Mouse (Mus musculus) intestine, embryonic 15.5 days (tissue): ENCODE results near the gene Rhoa. TPM values are rescaled to one million over a fixed set of nuclear protein-coding genes. Genes with fewer than 3 reads are reported as not detected.
"Not testable (repeated sequence)": the region's sequence is repeated elsewhere in the genome, so short reads cannot be mapped to it uniquely, and the experiment has no call there.

Experiments
- ATAC-seq: fragments of 200-750 bp; cut with Nextera tagmentation; 2 replicates; pipeline ENCODE4 v1.8.0; 2017; ENCODE audit warnings: moderate TSS enrichment, moderate library complexity
- H3K27ac ChIP-seq: fragments of 300-500 bp; sonication (generic); 2 replicates; pipeline ENCODE4 v1.5.1; 2015; ENCODE audit warnings: mild to moderate bottlenecking, inconsistent platforms
- H3K27me3 ChIP-seq: fragments of 300-500 bp; sonication (generic); replicated peaks from 2 replicates; pipeline ENCODE4 v1.6.1; 2015; ENCODE audit warnings: inconsistent platforms
- H3K36me3 ChIP-seq: fragments of 300-500 bp; sonication (generic); 2 replicates; pipeline ENCODE4 v1.6.1; 2015; ENCODE audit warnings: inconsistent platforms
- H3K4me1 ChIP-seq: fragments of 300-500 bp; sonication (generic); replicated peaks from 2 replicates; pipeline ENCODE4 v1.6.1; 2015; ENCODE audit warnings: inconsistent platforms
- H3K4me2 ChIP-seq: fragments of 300-500 bp; sonication (generic); replicated peaks from 2 replicates; pipeline ENCODE4 v1.6.1; 2015; ENCODE audit warnings: mild to moderate bottlenecking, inconsistent platforms
- H3K4me3 ChIP-seq: fragments of 300-500 bp; sonication (generic); replicated peaks from 2 replicates; pipeline ENCODE4 v1.5.1; 2015; ENCODE audit warnings: inconsistent platforms
- H3K9ac ChIP-seq: fragments of 300-500 bp; sonication (generic); 2 replicates; pipeline ENCODE4 v1.6.1; 2015; ENCODE audit warnings: inconsistent platforms
- H3K9me3 ChIP-seq: fragments of 300-500 bp; sonication (generic); 2 replicates; pipeline ENCODE4 v1.6.1; 2016; ENCODE audit warnings: inconsistent platforms
- WGBS: fragments of 180-500 bp; shearing (Covaris S2); methylation state at CpG from one replicate; pipeline ENCODE4 v1.1.7; 2015; 5-methylcytosine and 5-hydroxymethylcytosine counted together
- polyA plus RNA-seq: library from polyadenylated mRNA; unstranded; fragments of >200 nt; fragmentation: Nextera tagmentation; extraction: Ambion mirVana; gene quantifications from 2 replicates; pipeline ENCODE4 v1.2.1, GENCODE M21; 2015

Gene Rhoa
- polyA plus RNA-seq, 1 experiment from 2014 or later: 453 TPM

GRCm38 (mm10) chr9:108296453-108297355 is 9.2 kb upstream of the Rhoa start, which contains the start of gene Amt:
Amt (plus strand) TSS chr9:108296853.
- ATAC-seq: peak; percentile 89
- Histone ChIP-seq H3K36me3 (no peaks in the 10 kb centered on the region), H3K4me2 (peak within 1 kb of the TSS; percentile 43), H3K9me3 (no peaks in the 10 kb centered on the region), H3K4me1 (peaks cover 3% of the 10 kb centered on the region; the same call in 1 of the 2 replicates), H3K4me3 (peak within 1 kb of the TSS; percentile 18), H3K27ac (peak within 1 kb of the TSS; percentile 82), H3K27me3 (no peaks in the 10 kb centered on the region), H3K9ac (peak within 1 kb of the TSS; percentile 42; the same call in 1 of the 2 replicates)
- 25% methylated on average over 18 of the region's 18 CpGs for WGBS

GRCm38 (mm10) chr9:108301853-108302252 is 4.1 kb upstream of the Rhoa start:
- Histone ChIP-seq H3K36me3 (peaks cover 8% of the 10 kb centered on the region; the same call in 1 of the 2 replicates), H3K27ac (peak overlapping the region; percentile 67), H3K4me2 (no peak overlapping the region), H3K4me1 (peaks cover 4% of the 10 kb centered on the region), H3K4me3 (no peak overlapping the region), H3K9ac (no peak overlapping the region), H3K9me3 (no peaks in the 10 kb centered on the region), H3K27me3 (no peaks in the 10 kb centered on the region)
- WGBS: 58% methylated on average over 3 of the region's 3 CpGs
- ATAC-seq: peak; percentile 7; the same call in 1 of the 2 replicates

GRCm38 (mm10) chr9:108304716-108305115 is 1.2 kb upstream of the Rhoa start:
- H3K9ac ChIP-seq: no peak overlapping the region
- H3K27ac ChIP-seq: 0 out of 2 replicates have a peak overlapping the region, but pooled peaks have one; percentile 82
- ATAC-seq: no peak

GRCm38 (mm10) chr9:108305170-108305569 is 759 bp upstream of the Rhoa start:
- Histone ChIP-seq H3K9ac (peak overlapping the region; percentile 84), H3K27ac (peak overlapping the region; percentile 82), H3K36me3 (peaks cover 8% of the 10 kb centered on the region; the same call in 1 of the 2 replicates), H3K27me3 (no peaks in the 10 kb centered on the region), H3K4me3 (peak overlapping the region; percentile 87), H3K4me1 (peaks cover 20% of the 10 kb centered on the region), H3K9me3 (no peaks in the 10 kb centered on the region), H3K4me2 (peak overlapping the region; percentile 60)
- 3% methylated on average over 1 of the region's 1 CpGs for WGBS
- ATAC-seq: no peak

More at GRCm38 (mm10) chr9:108304716-108305115, 1.2 kb upstream of the Rhoa start:
- Histone ChIP-seq H3K27me3 (no peaks in the 10 kb centered on the region), H3K4me2 (peak overlapping the region; percentile 60), H3K36me3 (peaks cover 8% of the 10 kb centered on the region; the same call in 1 of the 2 replicates), H3K4me1 (peaks cover 17% of the 10 kb centered on the region), H3K4me3 (peak overlapping the region; percentile 87), H3K9me3 (no peaks in the 10 kb centered on the region)
- WGBS: 74% methylated on average over 4 of the region's 4 CpGs

- peaks cover 20% of the 10 kb centered on the region for H3K4me1 ChIP-seq
- ATAC-seq: peak; percentile 81
- WGBS: under 1% methylated on average over 48 of the region's 51 CpGs
Observed at GRCm38 (mm10) chr9:108306571-108306980, 647 bp downstream of the Rhoa start.

GRCm38 (mm10) chr9:108307021-108307807 is 1.3 kb downstream of the Rhoa start:
- peak overlapping the region; percentile 63 for H3K4me2 ChIP-seq
- H3K4me3 ChIP-seq: peak overlapping the region; percentile 87
- peak overlapping the region; percentile 100 for H3K27ac ChIP-seq
- no peaks in the 10 kb centered on the region for H3K27me3 ChIP-seq
- H3K9ac ChIP-seq: peak overlapping the region; percentile 98
- WGBS: 10% methylated on average over 12 of the region's 12 CpGs
- H3K9me3 ChIP-seq: no peaks in the 10 kb centered on the region
- peaks cover 20% of the 10 kb centered on the region for H3K4me1 ChIP-seq
- peaks cover 8% of the 10 kb centered on the region; the same call in 1 of the 2 replicates for H3K36me3 ChIP-seq
- ATAC-seq: no peak

More at GRCm38 (mm10) chr9:108306571-108306980, 647 bp downstream of the Rhoa start:
- peak overlapping the region; percentile 87 for H3K4me3 ChIP-seq
- H3K27ac ChIP-seq: peak overlapping the region; percentile 100
- no peaks in the 10 kb centered on the region for H3K9me3 ChIP-seq
- peaks cover 8% of the 10 kb centered on the region; the same call in 1 of the 2 replicates for H3K36me3 ChIP-seq
- H3K4me2 ChIP-seq: peak overlapping the region; percentile 63
- peak overlapping the region; percentile 98 for H3K9ac ChIP-seq
- H3K27me3 ChIP-seq: no peaks in the 10 kb centered on the region

- Histone ChIP-seq H3K27me3 (no peaks in the 10 kb centered on the region), H3K4me2 (peak overlapping the region; percentile 63), H3K9ac (peak overlapping the region; percentile 39), H3K4me1 (peaks cover 20% of the 10 kb centered on the region), H3K9me3 (no peaks in the 10 kb centered on the region), H3K36me3 (peaks cover 3% of the 10 kb centered on the region; the same call in 1 of the 2 replicates), H3K4me3 (peak overlapping the region; percentile 87), H3K27ac (no peak overlapping the region)
- WGBS: 51% methylated on average over 2 of the region's 2 CpGs
- no peak for ATAC-seq
Observed at GRCm38 (mm10) chr9:108308141-108308540, 2.2 kb downstream of the Rhoa start.

GRCm38 (mm10) chr9:108317572-108317971 is 11.6 kb downstream of the Rhoa start:
- Histone ChIP-seq H3K27ac (no peak overlapping the region), H3K36me3 (peaks cover 5% of the 10 kb centered on the region; the same call in 1 of the 2 replicates), H3K4me3 (no peak overlapping the region), H3K9me3 (no peaks in the 10 kb centered on the region), H3K27me3 (no peaks in the 10 kb centered on the region), H3K9ac (no peak overlapping the region), H3K4me1 (no peaks in the 10 kb centered on the region), H3K4me2 (no peak overlapping the region)
- 94% methylated on average over 3 of the region's 3 CpGs for WGBS
- no peak for ATAC-seq

- Histone ChIP-seq H3K9ac (no peak overlapping the region), H3K9me3 (no peaks in the 10 kb centered on the region), H3K4me3 (no peak overlapping the region), H3K4me1 (no peaks in the 10 kb centered on the region), H3K4me2 (no peak overlapping the region), H3K27me3 (no peaks in the 10 kb centered on the region), H3K36me3 (peaks cover 5% of the 10 kb centered on the region; the same call in 1 of the 2 replicates), H3K27ac (no peak overlapping the region)
- no peak for ATAC-seq
- 87% methylated on average over 2 of the region's 2 CpGs for WGBS
Observed at GRCm38 (mm10) chr9:108318462-108318861, 12.5 kb downstream of the Rhoa start.

GRCm38 (mm10) chr9:108322054-108322453 is 16.1 kb downstream of the Rhoa start:
- 92% methylated on average over 7 of the region's 7 CpGs for WGBS

GRCm38 (mm10) chr9:108324784-108325183 is 18.9 kb downstream of the Rhoa start:
- Histone ChIP-seq H3K27me3 (no peaks in the 10 kb centered on the region), H3K4me3 (no peak overlapping the region), H3K4me1 (0 out of 2 replicates have a peak, but pooled peaks cover 2% of the 10 kb centered on the region), H3K27ac (no peak overlapping the region), H3K4me2 (no peak overlapping the region), H3K9me3 (no peaks in the 10 kb centered on the region), H3K9ac (no peak overlapping the region), H3K36me3 (peaks cover 10% of the 10 kb centered on the region; the same call in 1 of the 2 replicates)
- ATAC-seq: no peak
- WGBS: 74% methylated on average over 1 of the region's 1 CpGs

More at GRCm38 (mm10) chr9:108322054-108322453, 16.1 kb downstream of the Rhoa start:
- not testable (repeated sequence) for H3K9me3 ChIP-seq, H3K27me3 ChIP-seq, H3K27ac ChIP-seq, H3K36me3 ChIP-seq, H3K9ac ChIP-seq, H3K4me3 ChIP-seq, H3K4me1 ChIP-seq, ATAC-seq, H3K4me2 ChIP-seq
